Mouse (Mus musculus) spleen, adult 2 months (tissue): Measurements from ENCODE around the gene Pdk1. TPM values are rescaled to one million over a fixed set of nuclear protein-coding genes. Genes with fewer than 3 reads are reported as not detected.
"Not testable (repeated sequence)": the region's sequence is repeated elsewhere in the genome, so short reads cannot be mapped to it uniquely, and the experiment has no call there.

Experiments used
- DNase-seq, 2 experiments: peaks; one replicate each; pipeline versions ENCODE4 v3.0.0 to v3.0.0-alpha.2; 2012 to 2021; ENCODE audit warnings: low spot score in 2 of 2, low read depth in 1 of 2
- H3K27ac ChIP-seq: fragments of 200-500 bp; 2 replicates; pipeline ENCODE4 v1.5.1; 2012; ENCODE audit warnings: low read length, inconsistent platforms; ENCODE audit not compliant: insufficient read depth
- H3K27me3 ChIP-seq: fragments of 200-500 bp; 2 replicates; pipeline ENCODE4 v1.6.1; 2012; ENCODE audit warnings: mild to moderate bottlenecking, moderate library complexity, low read length, inconsistent platforms; ENCODE audit not compliant: control insufficient read depth, insufficient read depth
- H3K36me3 ChIP-seq: fragments of 200-500 bp; 2 replicates; pipeline ENCODE4 v1.6.1; 2012; ENCODE audit warnings: mild to moderate bottlenecking, low read length, inconsistent platforms; ENCODE audit not compliant: control insufficient read depth, insufficient read depth
- H3K4me1 ChIP-seq: fragments of 200-500 bp; 2 replicates; pipeline ENCODE4 v1.6.1; 2011; ENCODE audit warnings: inconsistent platforms; ENCODE audit not compliant: control insufficient read depth, insufficient read depth, insufficient read length
- H3K4me3 ChIP-seq: fragments of 200-500 bp; 2 replicates; pipeline ENCODE4 v1.5.1; 2011; ENCODE audit warnings: mild to moderate bottlenecking, inconsistent platforms; ENCODE audit not compliant: insufficient read depth, insufficient read length; ENCODE audit errors: extremely low read depth
- CTCF ChIP-seq: fragments of 200-500 bp; IDR thresholded peaks from 2 replicates; pipeline ENCODE4 v1.5.1; 2011; ENCODE audit warnings: mild to moderate bottlenecking, inconsistent platforms; ENCODE audit not compliant: insufficient read depth, insufficient read length, insufficient replicate concordance; ENCODE audit errors: extremely low read depth
- POLR2A ChIP-seq: fragments of 200-500 bp; IDR thresholded peaks from 2 replicates; pipeline ENCODE4 v1.6.1; 2011; ENCODE audit warnings: low read depth, low read length, inconsistent platforms
- WGBS: fragments of 180-500 bp; shearing (Covaris S2); methylation state at CpG from one replicate; pipeline ENCODE4 v1.1.7; 2018; 5-methylcytosine and 5-hydroxymethylcytosine counted together
- polyA plus RNA-seq: library from polyadenylated mRNA; depleted of rRNA; stranded (reverse); fragments of >200 nt; gene quantifications from 2 replicates; pipeline ENCODE4 v1.2.3, GENCODE M21; 2012

The Pdk1 gene
- polyA plus RNA-seq, 1 experiment = 14.1 TPM

DNA sequence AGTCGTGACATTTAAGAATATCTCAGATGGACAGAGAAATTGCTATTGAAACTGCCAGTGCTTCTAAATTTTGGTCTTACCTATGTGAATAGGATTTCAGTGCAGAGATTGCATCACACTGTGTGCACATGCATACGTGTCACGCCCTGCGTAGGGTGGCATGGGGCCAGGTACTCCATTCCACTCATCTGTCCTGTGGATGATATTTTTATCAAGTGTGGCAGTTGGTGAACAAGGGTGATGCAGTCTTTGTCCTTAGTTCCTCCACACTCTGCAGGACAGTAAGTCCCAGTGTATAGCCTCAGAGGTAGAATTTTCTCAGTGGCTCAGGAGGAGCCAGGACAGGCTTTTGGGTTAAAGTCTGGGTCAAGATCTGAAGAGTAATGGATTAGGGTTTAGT is 36.8 kb upstream of the Pdk1 start:
- no peak for TF ChIP-seq CTCF
- no peak for TF ChIP-seq POLR2A
- no peaks in the 10 kb centered on the region for H3K27me3 ChIP-seq
- no peak overlapping the region for H3K27ac ChIP-seq
- H3K4me1 ChIP-seq = no peaks in the 10 kb centered on the region
- H3K4me3 ChIP-seq = no peak overlapping the region
- peaks cover 4% of the 10 kb centered on the region for H3K36me3 ChIP-seq
- DNase-seq = no peak
- WGBS = 76% methylated on average over 4 of the region's 4 CpGs

DNA sequence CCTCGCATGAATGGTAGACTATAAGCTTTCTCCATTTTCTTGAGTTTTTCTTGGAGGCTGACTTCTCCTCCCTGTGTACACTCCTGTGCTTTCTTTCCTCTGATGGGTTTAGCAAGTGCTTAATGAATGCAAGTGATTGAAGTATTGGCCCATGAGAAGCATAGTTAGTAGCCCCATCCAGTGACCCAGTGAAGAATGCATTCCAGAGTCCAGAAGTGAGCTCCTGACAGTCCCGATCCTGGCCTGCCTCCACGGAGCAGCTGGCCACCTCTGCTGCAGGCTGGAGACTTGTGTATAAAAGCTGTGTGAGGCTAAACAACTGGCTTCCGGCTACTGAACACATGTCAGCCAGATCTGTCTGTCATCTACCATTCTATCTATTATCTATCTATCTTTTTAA is 35.8 kb upstream of the Pdk1 start:
- H3K4me1 ChIP-seq = no peaks in the 10 kb centered on the region
- H3K27ac ChIP-seq = no peak overlapping the region
- H3K27me3 ChIP-seq = no peaks in the 10 kb centered on the region
- H3K4me3 ChIP-seq = no peak overlapping the region
- WGBS = 85% methylated on average over 4 of the region's 4 CpGs
- peaks cover 4% of the 10 kb centered on the region for H3K36me3 ChIP-seq
- TF ChIP-seq CTCF = no peak
- TF ChIP-seq POLR2A = no peak
- no peak for DNase-seq

DNA sequence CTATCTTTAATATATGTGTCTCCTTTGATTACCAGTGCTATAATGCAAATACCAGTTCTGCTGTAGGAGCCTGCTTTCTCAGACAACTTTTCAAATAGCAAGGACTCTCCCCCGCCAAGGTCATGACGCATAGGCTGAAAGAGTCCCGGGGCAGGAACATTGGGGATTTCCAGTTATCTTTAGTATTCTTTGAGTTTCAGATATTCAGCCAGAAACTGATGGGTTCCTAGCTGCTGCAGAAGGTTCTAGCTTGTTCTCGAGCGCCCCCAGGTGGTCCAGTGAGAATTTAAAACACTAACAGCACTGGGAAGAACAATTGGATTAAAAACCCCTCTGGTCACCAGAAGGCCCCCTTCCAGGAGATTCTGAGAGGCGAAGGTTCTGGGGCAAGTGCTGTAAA is 35.2 kb upstream of the Pdk1 start:
- Histone ChIP-seq H3K4me1 (no peaks in the 10 kb centered on the region), H3K4me3 (no peak overlapping the region), H3K27ac (no peak overlapping the region), H3K27me3 (no peaks in the 10 kb centered on the region), H3K36me3 (peaks cover 4% of the 10 kb centered on the region)
- 27% methylated on average over 6 of the region's 6 CpGs for WGBS
- DNase-seq = peak in 1 of 2 experiments; percentile 53
- no peak for TF ChIP-seq POLR2A
- peak; percentile 42; the same call in 1 of the 2 replicates for TF ChIP-seq CTCF

DNA sequence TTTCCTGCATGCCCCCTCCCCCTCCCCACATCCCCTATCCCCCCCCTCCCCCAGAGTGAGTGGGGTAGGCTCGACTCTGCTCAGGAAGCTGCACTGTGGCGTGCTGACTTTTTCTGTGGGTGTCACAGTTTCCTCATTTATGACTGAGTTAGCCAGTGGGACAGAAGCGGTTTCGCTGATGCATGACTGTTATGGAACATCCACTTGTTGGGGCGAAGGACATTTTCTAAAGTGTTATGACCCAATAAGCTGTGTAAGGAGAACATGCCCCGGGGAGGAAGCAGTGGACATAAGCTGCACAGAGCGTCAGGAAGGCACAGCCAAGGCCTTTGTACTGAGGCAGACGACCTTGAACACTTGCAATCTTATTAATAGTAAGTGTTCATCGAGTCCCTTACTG is 29.7 kb upstream of the Pdk1 start:
- no peak for DNase-seq
- Histone ChIP-seq H3K4me1 (peaks cover 3% of the 10 kb centered on the region; the same call in 1 of the 2 replicates), H3K27me3 (no peaks in the 10 kb centered on the region), H3K4me3 (no peak overlapping the region), H3K36me3 (peaks cover 12% of the 10 kb centered on the region), H3K27ac (no peak overlapping the region)
- TF ChIP-seq CTCF = no peak
- TF ChIP-seq POLR2A = no peak
- WGBS = 16% methylated on average over 9 of the region's 9 CpGs

DNA sequence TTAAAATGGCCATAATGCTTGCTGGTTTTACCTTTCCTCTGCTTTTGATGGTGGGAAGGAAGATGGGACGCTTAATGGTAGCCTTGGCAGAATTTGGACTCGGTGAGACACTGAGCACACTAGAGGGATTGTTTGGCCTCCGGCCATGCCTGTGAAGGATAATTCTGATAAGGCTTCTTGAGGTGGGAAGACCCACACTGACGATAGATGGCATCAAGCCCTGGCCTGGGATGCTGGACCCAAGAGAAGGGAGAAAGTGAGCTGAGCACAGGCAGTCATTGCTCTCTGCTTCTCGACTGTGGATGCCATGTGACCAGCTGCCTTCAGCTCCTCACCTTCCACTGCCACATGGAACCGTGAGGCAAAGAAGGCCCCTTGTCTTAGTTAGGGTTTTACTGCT is 28.1 kb upstream of the Pdk1 start:
- DNase-seq = no peak
- Histone ChIP-seq H3K4me1 (peaks cover 3% of the 10 kb centered on the region; the same call in 1 of the 2 replicates), H3K27ac (no peak overlapping the region), H3K27me3 (no peaks in the 10 kb centered on the region), H3K36me3 (peaks cover 14% of the 10 kb centered on the region), H3K4me3 (no peak overlapping the region)
- WGBS = 85% methylated on average over 6 of the region's 6 CpGs
- no peak for TF ChIP-seq CTCF

DNA sequence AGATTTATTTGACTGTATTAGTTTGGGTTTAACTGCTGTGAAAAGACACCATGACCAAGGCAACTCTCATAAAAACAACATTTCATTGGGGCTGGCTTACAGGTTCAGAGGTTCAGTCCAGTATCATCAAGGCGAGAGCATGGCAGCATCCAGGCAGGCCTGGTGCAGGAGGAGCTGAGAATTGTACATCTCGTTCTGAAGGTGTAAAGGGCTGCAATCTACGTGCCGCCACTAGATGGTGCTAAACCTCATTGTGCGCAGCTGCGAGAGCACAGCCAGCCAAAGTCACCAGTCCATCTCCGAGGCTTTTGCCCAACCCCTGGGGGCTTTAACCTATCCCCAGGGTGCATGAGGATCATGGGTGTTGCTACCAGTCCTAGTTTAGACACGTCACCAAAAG is 20.9 kb upstream of the Pdk1 start:
- 4% methylated on average over 7 of the region's 8 CpGs for WGBS
- H3K27ac ChIP-seq, H3K27me3 ChIP-seq, H3K4me1 ChIP-seq, H3K36me3 ChIP-seq, H3K4me3 ChIP-seq: not testable (repeated sequence)
- DNase-seq = peak in 1 of 2 experiments; percentile 47

DNA sequence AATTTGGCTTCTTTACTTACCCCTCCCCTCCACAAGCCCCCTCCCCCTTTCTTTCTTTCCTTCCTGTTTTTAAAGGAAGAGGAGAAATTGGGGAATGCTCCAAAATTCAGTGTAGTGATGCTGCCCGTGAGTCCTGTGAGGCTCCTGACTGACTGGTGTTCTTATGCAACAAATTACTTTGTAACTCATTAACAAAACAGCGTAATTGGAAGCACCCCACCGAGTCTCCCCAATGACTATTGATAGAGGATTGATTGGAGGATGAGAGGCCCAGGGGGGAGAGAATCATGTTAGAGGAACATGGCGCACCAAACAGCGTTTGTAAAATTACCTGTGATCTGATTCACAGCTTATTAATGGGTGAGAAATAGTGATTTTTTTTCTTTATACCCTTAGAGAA is 17.9 kb upstream of the Pdk1 start:
- H3K4me1 ChIP-seq = no peaks in the 10 kb centered on the region
- no peak overlapping the region for H3K4me3 ChIP-seq
- no peak for DNase-seq
- 95% methylated on average over 5 of the region's 5 CpGs for WGBS
- peaks cover 4% of the 10 kb centered on the region; the same call in 1 of the 2 replicates for H3K36me3 ChIP-seq
- no peak for TF ChIP-seq POLR2A
- no peak for TF ChIP-seq CTCF
- H3K27me3 ChIP-seq = no peaks in the 10 kb centered on the region
- H3K27ac ChIP-seq = no peak overlapping the region
